ENCODE assay signal across 24 mouse cellular contexts in genomic region chr19:34236049-34236448, GRCm38 (mm10). TPM values are rescaled to one million over a fixed set of nuclear protein-coding genes. Genes with fewer than 3 reads are reported as not detected.
DNase-seq lines count a peak whose midpoint lies in the region; ATAC-seq and TF ChIP-seq lines count a peak whose summit lies in the region.
"Had no signal": no experiment of that assay in that cellular context is flagged by ENCODE, and none has a peak within 500 bp of the region (broad histone marks: within the 10 kb centered on the region; RNA-seq: fewer than 3 reads in every experiment).

No protein-coding gene starts in this region.

- no peak for TF ChIP-seq POLR2A in lung, adult 2 months (IDR thresholded peaks at IDR 0.05; ENCODE audit: borderline replicate concordance, extremely low read depth, low read depth, low read length)

- H3K4me1 ChIP-seq in heart, embryonic 10.5 days = no peaks in the 10 kb centered on the region
- peaks cover 8% of the 10 kb centered on the region; the same call in 1 of the 2 replicates for H3K4me1 ChIP-seq in lung, embryonic 15.5 days
- H3K4me1 ChIP-seq in lung, adult 2 months (ENCODE audit: control insufficient read depth, insufficient read depth, low read length) = no peaks in the 10 kb centered on the region
- H3K4me1 ChIP-seq in lung, postnatal 0 days (ENCODE audit: insufficient read depth, low read depth, low read length) = no peaks in the 10 kb centered on the region
- H3K4me1 ChIP-seq: embryonic facial prominence, embryonic 12.5 days; forebrain, embryonic 13.5 days; forebrain, embryonic 15.5 days had no signal

- H3K9me3 ChIP-seq in heart, embryonic 10.5 days = no peaks in the 10 kb centered on the region
- H3K9me3 ChIP-seq in lung, embryonic 15.5 days = no peaks in the 10 kb centered on the region
- H3K9me3 ChIP-seq in lung, postnatal 0 days (ENCODE audit: low read length) = no peaks in the 10 kb centered on the region
- H3K9me3 ChIP-seq: embryonic facial prominence, embryonic 10.5 days; embryonic facial prominence, embryonic 12.5 days; forebrain, embryonic 13.5 days; forebrain, embryonic 15.5 days; G1E had no signal

- TF ChIP-seq CTCF in lung, adult 2 months (IDR thresholded peaks at IDR 0.05; ENCODE audit: insufficient read depth, low read length) = no peak
- no peak for TF ChIP-seq CTCF in lung, postnatal 0 days (IDR thresholded peaks at IDR 0.05)

- DNase-seq in heart, adult 11 months = peak; percentile 58
- DNase-seq in heart, embryonic 10.5 days (ENCODE audit: low spot score) = no peak
- DNase-seq in lung, adult 2 months = no peak
- peak; percentile 30 for DNase-seq in lung, postnatal 0 days (ENCODE audit: low spot score)
- DNase-seq in lung, postnatal 4 days = no peak
- DNase-seq: adrenal gland, adult 8-10 months; adrenal gland, postnatal 14 days; adrenal gland, postnatal 36 days; B cell, adult 2 months; cerebellum, adult 11-12 months; cerebellum, adult 2 months; cerebellum, adult 9-10 months; cerebellum, postnatal 10 days; cerebellum, postnatal 25 days had no signal

- H3K4me2 ChIP-seq in lung, embryonic 15.5 days = no peak overlapping the region
- H3K4me2 ChIP-seq in lung, postnatal 0 days (replicated peaks; ENCODE audit: low read depth, low read length) = no peak overlapping the region
- H3K4me2 ChIP-seq: embryonic facial prominence, embryonic 12.5 days; forebrain, embryonic 13.5 days; forebrain, embryonic 15.5 days had no signal

- 94% methylated on average over 3 of the region's 3 CpGs for WGBS in heart, embryonic 10.5 days
- 49% methylated on average over 3 of the region's 3 CpGs for WGBS in lung, embryonic 15.5 days
- WGBS in lung, adult 2 months = 60% methylated on average over 3 of the region's 3 CpGs
- 57% methylated on average over 3 of the region's 3 CpGs for WGBS in lung, postnatal 0 days

- H3K27ac ChIP-seq in heart, embryonic 10.5 days = no peak overlapping the region
- no peak overlapping the region for H3K27ac ChIP-seq in lung, embryonic 15.5 days
- no peak overlapping the region for H3K27ac ChIP-seq in lung, postnatal 0 days (ENCODE audit: low read length)
- H3K27ac ChIP-seq: embryonic facial prominence, embryonic 10.5 days; embryonic facial prominence, embryonic 12.5 days; forebrain, embryonic 13.5 days; forebrain, embryonic 15.5 days had no signal

- no peak overlapping the region for H3K4me3 ChIP-seq in heart, embryonic 10.5 days
- H3K4me3 ChIP-seq in lung, embryonic 15.5 days = no peak overlapping the region
- H3K4me3 ChIP-seq in lung, adult 2 months (replicated peaks; ENCODE audit: extremely low read depth, low read depth, low read length) = no peak overlapping the region
- H3K4me3 ChIP-seq in lung, postnatal 0 days (ENCODE audit: low read depth, low read length) = no peak overlapping the region
- H3K4me3 ChIP-seq: embryonic facial prominence, embryonic 10.5 days; embryonic facial prominence, embryonic 12.5 days; forebrain, embryonic 13.5 days; forebrain, embryonic 15.5 days had no signal

- H3K9ac ChIP-seq in lung, embryonic 15.5 days = no peak overlapping the region
- H3K9ac ChIP-seq in lung, postnatal 0 days (replicated peaks; ENCODE audit: low read depth) = no peak overlapping the region
- H3K9ac ChIP-seq: embryonic facial prominence, embryonic 12.5 days; forebrain, embryonic 13.5 days; forebrain, embryonic 15.5 days had no signal

- H3K36me3 ChIP-seq in heart, embryonic 10.5 days = no peaks in the 10 kb centered on the region; the same call in 1 of the 2 replicates
- H3K36me3 ChIP-seq in lung, embryonic 15.5 days = peaks cover 5% of the 10 kb centered on the region; the same call in 1 of the 2 replicates
- H3K36me3 ChIP-seq in lung, postnatal 0 days (ENCODE audit: insufficient read depth, low read length) = no peaks in the 10 kb centered on the region
- H3K36me3 ChIP-seq: embryonic facial prominence, embryonic 12.5 days; forebrain, embryonic 15.5 days; G1E had no signal

- H3K27me3 ChIP-seq in heart, embryonic 10.5 days (ENCODE audit: insufficient read depth, poor library complexity, severe bottlenecking) = no peaks in the 10 kb centered on the region
- no peaks in the 10 kb centered on the region for H3K27me3 ChIP-seq in lung, embryonic 15.5 days
- H3K27me3 ChIP-seq in lung, postnatal 0 days (replicated peaks; ENCODE audit: insufficient read depth, low read length) = no peaks in the 10 kb centered on the region
- H3K27me3 ChIP-seq: CH12.LX; embryonic facial prominence, embryonic 12.5 days; forebrain, embryonic 13.5 days; forebrain, embryonic 15.5 days; Patski had no signal

- no peak for TF ChIP-seq EP300 in lung, postnatal 0 days (IDR thresholded peaks at IDR 0.05)

- ATAC-seq in lung, embryonic 15.5 days (ENCODE audit: borderline replicate concordance, extremely low read depth, low FRiP score, low TSS enrichment) = peak; percentile 63; the same call in 1 of the 2 replicates
- ATAC-seq in lung, postnatal 0 days = peak; percentile 37; the same call in 1 of the 2 replicates
- ATAC-seq: activated CD4-positive, CD25-positive, alpha-beta regulatory T cell, adult 4 months; CD4-positive, CD25-positive, alpha-beta regulatory T cell, adult 4 months; forebrain, embryonic 13.5 days; forebrain, embryonic 15.5 days; Patski had no signal

RNA-seq across cellular contexts. Expression of gene Acta2, which starts 19.3 kb away (rescaled TPM):
- polyA plus RNA-seq in heart, embryonic 10.5 days (2016; fragmentation: Nextera tagmentation; extraction: Ambion mirVana) = 1,821 and 2,118 TPM in 2 replicates
- polyA plus RNA-seq in lung, embryonic 15.5 days (2015; fragmentation: Nextera tagmentation; extraction: Ambion mirVana) = 801 and 904 TPM in 2 replicates
- 337 and 584 TPM in 2 replicates for polyA plus RNA-seq in lung, adult 2 months (2012; rRNA removed)
- 265 and 293 TPM in 2 replicates for polyA plus RNA-seq in lung, postnatal 0 days (2015; fragmentation: Nextera tagmentation; extraction: Ambion mirVana)
- polyA plus RNA-seq: G1E had no signal

RNA-seq across cellular contexts. Expression of gene Stambpl1, which starts 44.0 kb away (rescaled TPM):
- polyA plus RNA-seq in heart, embryonic 10.5 days (2016; fragmentation: Nextera tagmentation; extraction: Ambion mirVana) = 3.9 and 6.3 TPM in 2 replicates
- 9.2 and 11.5 TPM in 2 replicates for polyA plus RNA-seq in lung, embryonic 15.5 days (2015; fragmentation: Nextera tagmentation; extraction: Ambion mirVana)
- polyA plus RNA-seq in lung, adult 2 months (2012; rRNA removed) = 5.1 and 7.4 TPM in 2 replicates
- 7.5 and 9.7 TPM in 2 replicates for polyA plus RNA-seq in lung, postnatal 0 days (2015; fragmentation: Nextera tagmentation; extraction: Ambion mirVana)
- polyA plus RNA-seq: G1E had no signal

RNA-seq across cellular contexts. Expression of gene Fas, which starts 54.4 kb away (rescaled TPM):
- polyA plus RNA-seq in heart, embryonic 10.5 days (2016; fragmentation: Nextera tagmentation; extraction: Ambion mirVana) = 1.1 and 4.8 TPM in 2 replicates
- 11.2 and 12.0 TPM in 2 replicates for polyA plus RNA-seq in lung, embryonic 15.5 days (2015; fragmentation: Nextera tagmentation; extraction: Ambion mirVana)
- 9.2 and 10.0 TPM in 2 replicates for polyA plus RNA-seq in lung, adult 2 months (2012; rRNA removed)
- 56.1 and 57.9 TPM in 2 replicates for polyA plus RNA-seq in lung, postnatal 0 days (2015; fragmentation: Nextera tagmentation; extraction: Ambion mirVana)
- polyA plus RNA-seq: G1E had no signal

Comparison
In these comparisons a context has a peak if more than half of its experiments do, and no peak if none do; other contexts are left out.
1. DNase-seq: peak in heart, adult 11 months (single experiment) and lung, postnatal 0 days (single experiment); none in heart, embryonic 10.5 days (single experiment), lung, adult 2 months (single experiment) and lung, postnatal 4 days (0 of 2).